Mouse (Mus musculus) small intestine, adult 2 months (tissue): ENCODE data around the gene Hoxa13.

Experiments
- CTCF ChIP-seq: fragments of 200-500 bp; IDR thresholded peaks from 2 replicates; pipeline ENCODE4 v1.5.1; 2012; ENCODE audit warnings: low read depth, mild to moderate bottlenecking, control low read depth, inconsistent platforms, low read length, moderate library complexity, mixed read lengths; ENCODE audit not compliant: insufficient replicate concordance, insufficient read length; ENCODE audit errors: extremely low read depth
- POLR2A ChIP-seq: fragments of 200-500 bp; IDR thresholded peaks from 2 replicates; pipeline ENCODE4 v1.6.1; 2012; ENCODE audit warnings: low read depth, mild to moderate bottlenecking, control low read depth, inconsistent platforms, low read length, moderate library complexity

- TF ChIP-seq POLR2A: no peak
- TF ChIP-seq CTCF: no peak
Measured at GRCm38 (mm10) chr6:52208072-52208867, 52.4 kb downstream of the Hoxa13 start, which contains the start of gene Hoxa6.
